Mouse (Mus musculus) heart, adult 18-20 months (tissue): ENCODE measurements at regions not wholly inside any gene's neighbourhood (a gene's known extent, or its start where the extent isn't known, plus 50 kb on each side); places are given as distances from the start of the nearest gene placed in this dataset.

Experiments used
- DNase-seq, 2 experiments: peaks; one replicate each; pipeline ENCODE4 v3.0.0; 2021 to 2022; ENCODE audit warnings: mixed read lengths in 1 of 2

DNA sequence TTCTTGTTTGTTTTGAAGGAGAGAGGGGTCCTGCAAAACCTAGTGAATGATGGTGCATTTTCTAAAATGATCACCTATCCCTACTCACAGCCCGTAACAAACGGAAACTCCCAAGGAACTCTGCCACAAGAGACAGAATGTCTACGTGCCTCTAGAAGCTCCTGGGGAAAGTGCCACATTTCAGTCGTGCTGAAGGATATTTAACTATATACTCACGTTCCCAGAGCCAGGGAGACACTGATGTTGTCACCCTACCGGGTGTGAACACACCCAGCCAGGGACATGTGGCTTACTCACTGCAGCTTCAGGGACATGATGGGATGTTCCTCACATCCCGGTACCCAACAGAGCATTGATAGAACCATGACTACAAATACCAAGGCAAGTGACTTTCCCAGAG, 456.7 kb downstream of the Irx1 start:
- DNase-seq, result no peak

DNA sequence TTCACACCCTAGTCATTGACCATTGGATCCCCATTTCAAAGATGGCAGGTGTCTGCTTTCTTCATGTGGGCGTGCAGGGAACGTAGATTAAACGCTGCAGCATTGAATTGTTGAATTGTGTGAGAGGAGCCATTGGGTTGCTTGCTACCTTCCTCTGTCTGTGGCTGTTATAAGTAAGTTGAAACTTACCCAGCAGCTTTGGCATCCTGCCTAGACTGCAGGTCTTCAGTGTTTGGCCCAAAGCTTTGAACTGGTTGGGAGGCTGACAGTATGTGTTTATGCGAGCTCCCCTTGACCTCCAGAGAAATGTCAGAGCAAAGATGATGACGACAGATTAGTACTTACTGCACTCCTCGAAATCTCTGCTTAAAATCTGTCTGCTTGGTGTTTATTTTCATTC, 473.8 kb downstream of the Irx1 start:
- DNase-seq, result no peak

DNA sequence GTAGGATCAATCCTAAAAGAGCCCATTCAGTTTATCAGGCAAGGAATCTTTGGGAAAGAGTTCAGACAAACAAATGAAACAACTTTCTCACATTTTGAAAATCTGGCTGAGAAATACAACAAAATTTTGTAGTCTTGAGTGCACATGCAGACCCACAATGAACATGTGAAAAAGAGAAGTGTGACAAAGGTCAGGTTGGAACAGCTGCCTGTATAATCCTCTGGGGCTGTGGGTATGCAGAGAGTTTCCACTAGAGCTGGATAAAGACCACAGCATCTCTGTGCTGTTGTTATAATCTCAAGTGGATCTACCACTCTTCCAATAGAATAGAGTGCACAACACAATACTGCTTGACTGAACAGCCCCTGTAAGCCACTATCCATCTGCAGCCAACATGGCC, 482.3 kb downstream of the Irx1 start:
- DNase-seq, result no peak

DNA sequence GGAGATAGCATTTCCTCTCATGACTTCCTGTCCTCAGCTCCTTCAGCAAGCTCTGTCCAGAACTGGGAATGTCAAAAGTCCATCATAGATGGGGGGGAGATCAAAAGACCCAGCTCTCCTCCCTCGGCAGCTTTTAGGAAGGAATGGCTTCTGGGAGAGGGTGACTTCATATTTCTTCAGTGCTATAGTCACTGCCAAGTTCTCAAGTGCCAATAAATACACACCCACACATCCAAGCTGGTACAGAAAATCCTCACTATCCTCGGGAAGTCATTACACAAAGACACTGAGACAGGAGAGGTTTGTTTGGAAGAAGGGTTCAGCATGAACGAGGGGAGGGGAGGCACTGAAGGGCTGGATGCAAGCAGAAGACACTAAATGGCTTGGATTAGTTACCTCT, 502.0 kb downstream of the Irx1 start:
- no peak for DNase-seq

DNA sequence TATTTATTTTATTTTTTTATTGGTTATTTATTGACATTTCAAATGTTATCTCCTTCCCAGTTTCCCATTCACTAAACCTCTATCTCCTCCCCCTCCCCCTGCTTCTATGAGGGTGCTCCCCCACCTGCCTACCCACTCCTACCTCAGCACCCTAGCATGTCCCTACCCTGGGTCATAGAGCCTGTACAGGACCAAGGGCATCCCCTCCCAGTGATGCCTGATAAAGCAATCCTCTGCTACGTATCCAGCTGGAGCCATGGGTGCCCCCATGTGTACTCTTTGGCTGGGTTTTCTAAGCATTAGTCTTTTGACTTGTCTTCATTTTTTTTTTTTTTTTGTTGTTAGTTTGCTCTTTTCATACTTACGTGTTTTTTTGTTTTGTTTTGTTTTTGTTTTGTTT, 502.9 kb downstream of the Irx1 start:
- DNase-seq, result no peak

DNA sequence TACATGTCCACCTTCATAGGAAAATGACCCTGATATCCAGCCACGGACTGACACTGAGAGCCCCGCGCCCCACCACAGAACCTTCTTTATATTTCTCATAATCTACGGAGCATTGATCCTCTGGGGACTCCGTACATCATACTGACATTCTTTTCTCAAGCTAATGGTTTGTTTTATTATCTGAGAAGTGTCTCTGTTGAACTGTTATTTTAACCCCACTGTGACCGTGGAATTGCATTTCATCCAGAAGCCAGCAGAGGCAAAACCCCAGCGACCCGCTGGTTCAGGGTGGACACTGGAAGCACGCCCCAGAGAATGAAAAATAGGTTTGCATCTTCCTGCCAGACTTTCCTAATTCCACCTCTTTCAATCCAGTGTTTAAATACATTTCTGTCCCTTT, 503.4 kb downstream of the Irx1 start:
- no peak for DNase-seq

DNA sequence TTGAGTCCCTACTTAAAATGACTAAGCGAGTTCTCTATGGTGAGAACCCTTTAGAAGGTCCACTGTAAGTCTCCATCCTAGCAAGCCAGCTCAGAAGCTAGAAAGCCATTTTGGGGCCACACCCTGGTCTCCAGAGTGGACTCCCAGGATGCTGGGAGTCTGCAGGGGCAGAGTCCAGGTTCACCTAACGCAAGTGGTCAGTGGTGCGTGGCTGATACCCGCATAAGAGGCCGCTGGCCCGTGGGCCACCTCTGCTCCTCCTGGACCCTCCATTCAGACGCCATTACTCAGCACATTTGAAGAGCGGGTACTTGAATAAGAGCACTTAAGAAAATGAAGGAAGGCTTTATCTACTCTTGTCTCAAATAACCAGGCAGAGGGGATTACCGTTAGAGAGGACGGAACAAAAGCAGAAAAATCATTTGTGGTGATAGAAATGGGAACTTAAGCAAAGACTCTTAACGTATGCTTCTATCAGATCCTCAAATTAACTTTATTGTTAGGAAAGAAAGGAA, 504.4 kb downstream of the Irx1 start:
- DNase-seq, result no peak

DNA sequence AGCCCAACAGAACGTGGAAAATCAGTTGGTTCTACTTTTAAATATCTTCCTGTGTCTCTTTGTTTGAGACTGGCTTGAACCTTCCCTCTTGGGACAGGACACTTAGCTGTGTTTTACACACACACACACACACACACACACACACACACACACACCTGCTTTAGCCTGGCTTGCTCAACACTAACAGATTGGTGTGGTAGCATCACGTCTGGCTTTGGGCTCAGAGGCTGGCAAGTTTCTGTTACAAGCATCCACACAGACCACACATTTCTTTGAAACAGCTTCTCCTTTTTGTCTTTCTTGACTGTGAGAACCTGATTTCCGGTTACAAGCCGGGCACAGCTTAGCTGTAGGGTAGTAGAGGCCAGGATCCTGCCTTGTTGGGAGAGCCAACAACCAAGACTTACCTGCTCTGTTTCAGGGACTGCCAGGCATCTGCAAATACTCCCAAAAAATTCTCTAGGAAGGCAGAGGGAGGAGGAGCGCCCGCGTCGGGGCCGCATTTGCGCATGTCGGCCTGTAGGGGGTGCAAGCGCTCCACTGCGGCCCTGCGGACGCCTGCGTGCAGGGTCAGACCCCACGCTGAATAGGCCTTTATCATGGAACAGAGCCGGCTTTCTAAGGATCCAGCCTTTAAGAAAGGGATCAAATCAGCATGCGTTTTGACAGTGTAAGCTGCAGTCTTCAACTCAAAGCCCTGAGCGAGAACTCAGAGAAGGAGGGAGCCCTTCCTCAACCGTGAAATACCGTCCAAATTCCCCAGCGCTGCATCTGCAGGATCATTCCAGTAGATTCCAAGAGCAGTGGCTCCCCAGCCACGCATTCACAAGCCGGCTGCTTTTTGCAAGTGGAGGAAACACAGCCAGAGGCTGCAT, 505.2 kb downstream of the Irx1 start:
- peak; percentile 24 to 78 for DNase-seq

DNA sequence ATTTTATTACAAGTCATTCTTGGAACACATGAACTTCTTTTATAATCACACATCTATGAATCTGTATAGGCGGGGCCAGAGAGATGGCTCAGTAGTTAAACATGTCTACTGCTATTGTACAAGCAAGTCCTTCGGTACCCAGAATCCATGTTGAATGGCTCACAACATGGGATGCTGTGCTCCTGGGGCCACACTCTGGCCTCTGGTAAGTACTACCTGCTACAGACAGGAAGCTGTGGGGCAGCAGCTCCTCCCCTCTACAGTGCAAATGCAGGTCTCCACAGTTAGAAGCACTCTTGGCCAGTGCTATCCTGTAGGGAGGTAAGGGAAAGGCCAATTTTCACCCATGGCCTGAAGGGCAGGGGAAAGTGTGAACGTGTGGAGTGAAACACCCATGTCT, 506.0 kb downstream of the Irx1 start:
- DNase-seq, result no peak

DNA sequence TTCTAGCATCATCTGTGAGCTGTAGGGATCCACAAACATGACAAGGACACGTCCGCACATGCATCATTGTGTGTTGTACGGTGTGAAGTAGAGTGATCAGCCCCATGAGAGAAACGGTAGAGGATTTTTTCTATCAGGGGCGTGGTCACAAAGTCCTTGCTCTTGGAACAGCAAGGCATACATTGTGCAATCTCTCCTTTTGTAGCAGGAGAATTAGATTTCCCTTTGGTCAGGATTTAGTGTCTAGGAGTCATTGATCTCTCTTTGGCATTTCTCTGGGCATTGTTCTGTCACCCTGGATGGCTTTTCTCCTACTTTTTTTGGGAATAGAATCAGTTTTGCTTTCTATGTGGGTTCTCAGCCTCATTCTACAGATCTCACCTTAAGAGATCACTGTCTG, 511.3 kb downstream of the Irx1 start:
- DNase-seq, result no peak

DNA sequence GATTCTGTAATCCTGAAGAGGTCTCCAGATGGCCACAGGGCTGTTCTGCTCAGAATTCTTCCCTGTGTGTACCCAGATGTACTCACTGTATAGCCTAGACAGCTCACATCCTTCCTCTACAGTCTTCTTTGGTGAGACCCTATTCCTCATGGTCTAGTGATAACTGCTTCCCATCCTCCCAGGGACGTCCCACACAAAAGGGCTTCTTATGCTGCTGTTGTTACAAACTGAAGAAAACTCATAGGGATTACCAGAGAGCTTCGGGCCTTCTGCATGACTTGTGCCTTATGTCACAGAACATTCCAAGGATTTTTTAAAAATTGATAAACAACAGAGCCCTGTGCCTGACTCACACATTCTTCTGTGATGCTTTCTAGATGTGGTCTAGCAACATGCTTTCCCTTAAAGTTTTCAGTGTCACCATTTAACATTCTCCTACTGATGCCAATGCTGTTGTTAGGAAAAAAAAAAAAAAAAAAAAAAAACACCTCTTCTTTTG, 525.9 kb downstream of the Irx1 start:
- DNase-seq, result no peak

DNA sequence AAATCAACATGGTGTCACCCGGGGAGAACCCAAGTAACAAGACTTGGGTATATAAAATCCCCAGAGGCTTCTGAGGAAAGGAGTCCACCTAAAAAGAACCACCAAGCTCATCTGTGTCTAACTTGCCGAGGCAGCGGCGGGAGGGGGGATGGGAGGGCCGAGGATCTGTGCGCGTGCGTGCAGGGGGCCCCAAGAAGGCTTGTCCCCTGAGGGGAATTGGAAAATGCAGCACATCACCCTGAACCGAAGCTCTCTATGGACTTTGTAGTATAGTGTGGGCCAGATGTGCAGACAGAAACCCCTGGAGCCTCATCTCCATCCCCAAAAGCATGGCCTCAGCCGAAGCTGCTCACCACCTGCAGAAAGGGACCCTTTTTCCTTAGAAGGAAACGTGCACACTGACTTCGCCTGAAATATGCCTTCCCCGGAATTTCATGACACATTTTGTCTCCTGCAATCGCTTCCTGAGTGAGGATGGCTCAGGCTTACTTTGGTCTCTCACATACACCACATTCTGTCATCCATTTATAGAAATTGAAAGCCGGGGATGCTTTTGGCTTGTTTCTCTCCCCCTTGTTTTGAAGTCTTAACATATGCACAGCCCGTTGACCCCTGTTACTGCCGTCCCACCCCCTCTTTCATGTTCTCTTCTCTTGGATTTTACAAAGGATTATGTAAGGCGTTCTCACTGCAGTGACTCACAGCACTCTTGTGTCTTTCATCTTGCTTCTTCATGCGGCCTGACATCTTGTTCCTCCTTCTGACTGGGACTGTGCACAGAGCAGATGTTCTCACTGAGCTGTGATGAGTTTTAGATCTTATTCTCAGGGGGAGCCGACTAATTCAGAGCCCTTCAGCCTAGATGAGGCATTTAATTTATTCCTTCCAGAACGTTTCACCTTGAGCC, 559.6 kb downstream of the Irx1 start:
- no peak for DNase-seq

DNA sequence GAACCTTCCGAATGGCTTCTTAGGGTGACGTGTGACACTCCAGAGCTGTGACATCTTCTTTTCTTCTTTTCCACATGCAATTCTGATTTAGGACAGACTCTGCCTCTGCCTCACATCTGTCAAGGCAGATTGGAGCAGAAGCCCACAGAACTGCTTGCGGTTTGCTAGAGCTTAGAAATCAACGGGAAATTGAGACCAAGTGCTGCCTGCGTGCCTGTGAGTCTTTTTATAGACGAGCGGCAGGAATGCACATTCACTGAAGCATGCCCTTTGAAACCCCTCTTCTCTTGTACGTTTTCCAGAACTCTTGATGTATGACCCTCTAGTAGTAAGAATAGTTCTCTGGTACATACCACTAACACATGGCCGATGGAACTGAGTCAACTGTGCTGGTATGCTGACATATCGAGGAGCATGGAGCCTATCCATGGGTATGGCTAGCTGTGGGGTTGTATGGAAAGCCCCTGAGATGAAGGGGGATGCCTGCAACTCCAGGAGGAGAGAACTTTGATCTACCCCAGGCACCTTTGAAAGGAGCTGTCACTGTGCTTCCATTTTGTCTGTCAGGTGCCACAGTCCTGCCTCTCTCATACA, 552.2 kb upstream of the Adamts16 start:
- no peak for DNase-seq

DNA sequence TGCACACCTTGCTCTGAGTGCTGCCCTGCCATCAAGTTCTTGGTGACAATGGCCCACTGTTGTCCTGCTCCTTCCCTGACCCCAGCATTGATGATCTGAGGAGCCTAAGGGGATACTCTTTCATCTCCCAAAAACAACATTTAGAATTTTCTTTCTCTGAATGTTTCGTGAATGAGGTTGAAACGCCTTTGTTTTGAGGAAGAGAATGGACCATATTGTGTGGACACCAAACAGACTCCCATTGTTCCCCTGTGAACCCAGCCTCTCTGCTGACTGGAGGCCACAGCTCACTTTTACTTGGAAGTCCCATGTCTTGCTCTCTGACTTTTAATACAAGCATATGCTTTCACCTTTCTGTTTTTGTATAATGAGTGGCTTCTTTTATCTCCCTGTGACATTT, 537.0 kb upstream of the Adamts16 start:
- DNase-seq, result no peak

DNA sequence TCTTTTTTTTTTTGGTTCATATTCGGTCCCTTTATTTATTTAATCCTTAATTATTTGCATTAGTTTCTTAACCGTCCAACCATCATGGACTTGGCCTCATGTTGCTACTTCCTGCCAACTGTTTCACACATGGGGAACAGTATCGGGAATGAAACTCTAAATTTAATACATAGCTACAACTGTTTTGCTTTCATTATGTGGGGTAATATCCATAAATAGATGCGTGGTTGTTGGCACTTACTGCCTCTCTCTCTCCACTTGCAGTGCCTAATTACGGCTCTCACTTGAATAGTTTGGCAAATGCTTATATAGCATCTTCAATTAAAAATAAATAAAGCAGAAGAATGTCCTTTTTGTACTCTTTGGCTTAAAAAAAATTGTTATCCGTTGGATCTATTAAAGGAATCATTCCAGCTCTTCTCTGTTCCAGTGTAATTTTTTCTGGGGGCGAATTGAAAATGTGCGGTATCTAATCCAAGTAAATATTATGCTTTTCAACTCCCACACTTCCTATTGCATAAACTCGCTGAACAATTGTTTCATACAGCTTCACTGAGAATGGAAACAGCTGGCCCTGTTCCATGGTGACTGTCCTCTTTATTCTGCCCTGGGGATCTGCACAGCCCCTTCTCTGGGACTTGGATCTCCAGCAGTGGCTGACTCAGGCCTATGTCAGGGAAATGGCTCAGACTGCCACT, 534.4 kb upstream of the Adamts16 start:
- peak; percentile 70 to 77 for DNase-seq

DNA sequence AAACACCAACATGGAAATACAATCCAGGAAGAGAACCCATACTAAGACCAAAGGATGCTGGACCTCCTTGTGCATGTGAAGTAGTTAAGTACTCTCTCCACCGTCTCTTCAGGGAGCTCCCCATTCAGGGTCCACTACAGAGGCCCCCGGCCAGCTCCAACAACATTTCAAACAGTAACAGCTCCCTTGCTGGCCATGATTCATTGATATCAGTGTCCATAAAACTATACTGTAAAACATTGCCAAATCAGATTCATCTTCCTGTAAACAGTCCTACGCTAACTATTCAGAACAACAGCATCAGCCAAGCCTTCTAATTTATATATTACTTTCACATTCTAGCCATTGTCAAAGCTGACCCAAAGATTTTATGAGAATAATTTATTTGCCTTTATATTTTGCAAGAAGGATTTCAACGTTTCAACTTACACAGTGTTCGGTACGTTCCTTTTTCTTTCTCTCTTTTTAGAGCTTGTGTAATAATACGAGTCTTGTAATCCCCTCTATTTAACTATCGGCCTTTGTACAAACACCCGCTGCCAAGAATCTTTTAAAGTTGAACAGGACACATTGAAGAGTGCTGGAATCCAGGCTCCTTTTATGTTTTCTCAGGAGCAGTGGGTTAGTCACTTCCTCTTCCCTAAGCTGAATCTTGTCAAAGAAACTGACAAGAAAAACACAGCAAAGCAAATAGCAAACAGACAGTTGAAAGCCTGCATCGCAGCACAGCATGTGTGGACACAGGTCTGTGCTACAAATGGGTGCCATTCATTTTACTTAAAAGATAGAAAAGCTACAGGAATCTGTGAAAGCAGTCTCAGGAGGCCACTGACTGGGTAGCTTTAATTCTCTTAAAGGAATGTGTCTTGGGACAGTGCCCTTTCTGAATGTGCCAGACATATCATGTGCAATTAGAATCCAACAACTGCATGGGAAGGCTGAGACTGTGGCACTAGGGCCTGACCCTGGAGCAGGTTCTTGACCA, 531.4 kb upstream of the Adamts16 start:
- DNase-seq, result peak; percentile 36 to 37

DNA sequence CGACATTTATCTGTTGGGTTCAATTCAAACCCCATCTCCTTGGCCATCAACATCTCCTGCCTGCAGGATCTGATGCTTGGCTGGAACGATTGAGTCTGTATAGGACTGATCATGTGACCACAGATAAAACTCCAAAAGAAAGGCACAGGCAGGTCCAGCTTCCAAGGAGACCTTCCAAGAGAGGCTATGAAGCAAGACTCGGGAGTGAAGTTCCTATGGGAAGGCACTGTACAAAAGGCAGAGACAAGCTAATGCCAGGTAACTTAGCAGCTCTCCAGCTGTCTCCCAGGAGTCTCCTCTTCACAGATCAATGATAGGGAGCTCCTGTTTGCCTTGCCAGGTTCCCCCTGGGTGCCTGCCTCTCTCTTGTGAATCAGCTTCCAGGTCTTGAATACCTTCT, 528.2 kb upstream of the Adamts16 start:
- no peak for DNase-seq

DNA sequence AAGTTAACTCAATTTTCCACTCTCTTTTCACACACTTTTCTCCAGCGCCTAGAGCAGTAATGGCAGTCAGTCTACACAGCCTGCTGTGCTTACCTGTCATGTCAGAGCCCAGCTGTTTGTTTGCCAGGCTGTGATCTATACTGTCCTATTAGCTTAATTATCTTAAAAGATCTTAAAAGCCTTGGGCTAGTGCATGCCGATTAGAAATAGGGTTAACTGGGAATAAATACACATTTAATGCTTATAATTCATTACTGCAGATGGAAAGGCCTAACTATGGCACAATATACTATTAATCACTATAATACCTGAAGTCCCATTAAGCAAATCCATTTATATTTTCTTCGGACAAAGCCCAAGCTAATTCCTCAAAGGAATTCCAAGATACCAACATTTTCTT, 523.6 kb upstream of the Adamts16 start:
- DNase-seq, result no peak

DNA sequence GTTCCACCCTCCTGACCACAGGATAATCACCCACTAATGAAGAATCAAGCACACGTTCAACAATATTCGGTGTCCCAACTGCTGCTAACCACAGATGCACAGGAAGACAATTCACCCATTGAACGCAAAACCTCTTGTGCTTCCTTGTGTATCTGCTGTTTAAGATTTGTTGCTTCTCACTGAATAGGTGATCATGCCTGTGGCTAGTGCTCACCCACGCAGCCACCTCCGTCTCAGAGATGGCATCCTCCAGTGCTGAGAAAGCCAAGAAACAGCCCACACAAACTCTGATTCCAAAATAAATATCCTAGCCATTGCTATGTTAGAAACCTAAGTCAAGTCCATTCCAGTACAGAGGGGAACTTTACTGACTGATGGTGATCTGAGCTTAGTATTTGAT, 520.7 kb upstream of the Adamts16 start:
- DNase-seq, result no peak

DNA sequence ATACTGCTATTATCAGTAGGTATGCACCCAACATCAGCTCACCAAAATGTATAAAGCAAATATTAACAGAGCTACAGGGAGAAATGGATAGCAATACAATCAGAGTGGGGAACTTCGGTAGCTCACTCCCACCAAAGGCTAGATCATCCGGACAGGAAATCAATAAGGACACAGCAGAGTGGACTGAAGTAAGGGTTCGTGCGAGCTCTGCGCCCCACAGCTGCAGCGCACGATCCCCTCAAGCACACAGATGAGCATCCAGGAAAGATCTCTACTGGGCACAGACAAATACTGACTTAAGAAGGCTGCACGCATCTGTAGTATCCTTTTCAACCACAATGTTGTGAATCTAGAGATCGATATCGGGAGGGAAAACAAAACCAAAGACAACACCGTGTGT, 517.5 kb upstream of the Adamts16 start:
- no peak for DNase-seq

DNA sequence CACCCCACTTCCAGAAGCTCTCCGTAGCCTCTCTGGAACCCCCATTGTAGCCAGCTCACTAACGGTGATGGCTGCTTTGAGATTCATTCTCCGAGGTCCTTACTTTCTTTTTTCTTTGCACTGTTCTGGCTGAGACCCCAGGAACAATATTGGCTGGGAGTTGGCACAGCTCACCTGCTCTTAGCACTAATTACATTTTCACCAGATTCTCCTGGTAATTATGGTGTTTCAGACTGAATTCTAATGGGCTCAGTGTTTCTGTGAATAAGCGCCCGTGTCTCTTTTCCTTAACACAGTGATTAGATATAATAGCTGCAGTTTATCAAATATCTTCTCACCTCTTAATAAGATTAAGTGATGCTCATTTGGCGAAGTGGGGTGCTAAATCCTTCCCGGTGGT, 509.2 kb upstream of the Adamts16 start:
- no peak for DNase-seq
